Mouse (Mus musculus): ENCODE measurements at regions not wholly inside any gene's neighbourhood (a gene's known extent, or its start where the extent isn't known, plus 50 kb on each side); places are given as distances from the start of the nearest gene placed in this dataset.
A peak's percentile ranks its signal among the peaks of the same experiment; 100 is the strongest.

- H3K4me3 ChIP-seq (replicated peaks in 1 of 3; ENCODE audit: low read depth in 2 of 3, low read length in 2 of 3, poor library complexity in 1 of 3) = no peak overlapping the region
- dilution Hi-C loops (cut with MboI; ENCODE audit: extremely low pct_ligation_motif_present, extremely low pct_unique_long_range_greater_than_20kb, low sequenced_read_pairs) = no loop called here
- no peak overlapping the region for H3K27ac ChIP-seq (ENCODE audit: insufficient read depth, low read depth)
- no peak for TF ChIP-seq HCFC1 (IDR thresholded peaks at IDR 0.05; ENCODE audit: low read depth, low read length)
- TF ChIP-seq ZNF384 (IDR thresholded peaks at IDR 0.05; ENCODE audit: low read depth, low read length) = peak; percentile 86
- TF ChIP-seq CTCF (conservative IDR thresholded peaks at IDR 0.05 in 1 of 2, IDR thresholded peaks at IDR 0.05 in 1 of 2; ENCODE audit: low read depth in 2 of 2, low read length in 2 of 2) = no peak
- no peak for TF ChIP-seq CHD1 (IDR thresholded peaks at IDR 0.05; ENCODE audit: low read depth, low read length)
- TF ChIP-seq CHD2 (IDR thresholded peaks at IDR 0.05; ENCODE audit: low read length) = no peak
- no peak for TF ChIP-seq ELF1 (IDR thresholded peaks at IDR 0.05; ENCODE audit: low read depth, low read length)
- DNase-seq (ENCODE audit: extremely low read depth) = no peak
- H3K79me2 ChIP-seq (replicated peaks; ENCODE audit: control insufficient read depth, extremely low read depth, insufficient read depth, poor library complexity, severe bottlenecking) = no peaks in the 10 kb centered on the region
- H3K4me1 ChIP-seq (ENCODE audit: control insufficient read depth in 1 of 2, insufficient read depth in 2 of 2) = peaks cover 34 to 80% of the 10 kb centered on the region in 2 experiments
- in situ Hi-C loops (cut with MboI; ENCODE audit: low pct_ligation_motif_present, low pct_unique_long_range_greater_than_20kb, low sequenced_read_pairs) = no loop called here
- no peak overlapping the region for H3K9ac ChIP-seq (ENCODE audit: insufficient read depth, low read depth)
- H3K4me2 ChIP-seq (ENCODE audit: insufficient read depth, low read depth, poor library complexity, severe bottlenecking) = no peak overlapping the region
- H3K9me3 ChIP-seq (replicated peaks; ENCODE audit: low read length) = peaks cover 2% of the 10 kb centered on the region
- H3K36me3 ChIP-seq (replicated peaks in 1 of 2; ENCODE audit: control insufficient read depth in 1 of 2, insufficient read depth in 1 of 2, low read length in 1 of 2) = no peaks in the 10 kb centered on the region
- H3K27me3 ChIP-seq (replicated peaks) = no peaks in the 10 kb centered on the region
Observed at GRCm38 (mm10) chr2:128339061-128339642, 213.3 kb downstream of the Bcl2l11 start.

GRCm38 (mm10) chr2:128339643-128340487 lies 214.0 kb downstream of the Bcl2l11 start:
- Histone ChIP-seq H3K4me2 (ENCODE audit: insufficient read depth, low read depth, poor library complexity, severe bottlenecking) (no peak overlapping the region), H3K4me3 (replicated peaks in 1 of 3; ENCODE audit: low read depth in 2 of 3, low read length in 2 of 3, poor library complexity in 1 of 3) (no peak overlapping the region), H3K9me3 (replicated peaks; ENCODE audit: low read length) (peaks cover 2% of the 10 kb centered on the region), H3K9ac (ENCODE audit: insufficient read depth, low read depth) (no peak overlapping the region), H3K27ac (ENCODE audit: insufficient read depth, low read depth) (no peak overlapping the region), H3K36me3 (replicated peaks in 1 of 2; ENCODE audit: control insufficient read depth in 1 of 2, insufficient read depth in 1 of 2, low read length in 1 of 2) (no peaks in the 10 kb centered on the region), H3K79me2 (replicated peaks; ENCODE audit: control insufficient read depth, extremely low read depth, insufficient read depth, poor library complexity, severe bottlenecking) (no peaks in the 10 kb centered on the region), H3K27me3 (replicated peaks) (no peaks in the 10 kb centered on the region), H3K4me1 (ENCODE audit: control insufficient read depth in 1 of 2, insufficient read depth in 2 of 2) (peaks cover 30 to 73% of the 10 kb centered on the region in 2 experiments)
- in situ Hi-C loops (cut with MboI; ENCODE audit: low pct_ligation_motif_present, low pct_unique_long_range_greater_than_20kb, low sequenced_read_pairs) = no loop called here
- TF ChIP-seq KAT2A (IDR thresholded peaks at IDR 0.05; ENCODE audit: insufficient replicate concordance, low read length) (no peak), POLR2AphosphoS2 (IDR thresholded peaks at IDR 0.05; ENCODE audit: low read depth, low read length) (no peak), USF1 (IDR thresholded peaks at IDR 0.05; ENCODE audit: low read depth, low read length) (no peak), HCFC1 (IDR thresholded peaks at IDR 0.05; ENCODE audit: low read depth, low read length) (no peak), NELFE (IDR thresholded peaks at IDR 0.05; ENCODE audit: low read depth, low read length) (no peak), CTCF (conservative IDR thresholded peaks at IDR 0.05 in 1 of 2, IDR thresholded peaks at IDR 0.05 in 1 of 2; ENCODE audit: low read depth in 2 of 2, low read length in 2 of 2) (no peak), JUN (IDR thresholded peaks at IDR 0.05; ENCODE audit: insufficient read depth, low read depth, low read length) (no peak), RCOR1 (conservative IDR thresholded peaks at IDR 0.05; ENCODE audit: low read depth, low read length) (no peak), JUND (conservative IDR thresholded peaks at IDR 0.05; ENCODE audit: low read depth, low read length) (no peak), MAFK (IDR thresholded peaks at IDR 0.05; ENCODE audit: insufficient replicate concordance, low read length) (no peak), GABPA (IDR thresholded peaks at IDR 0.05; ENCODE audit: insufficient replicate concordance, low read depth, low read length) (no peak), ZKSCAN1 (IDR thresholded peaks at IDR 0.05; ENCODE audit: borderline replicate concordance, low read depth, low read length) (no peak), USF2 (conservative IDR thresholded peaks at IDR 0.05; ENCODE audit: low read depth, low read length) (no peak), ZC3H11A (IDR thresholded peaks at IDR 0.05; ENCODE audit: low read depth, low read length) (no peak), POLR2A (IDR thresholded peaks at IDR 0.05; ENCODE audit: low read depth, low read length) (no peak), CHD1 (IDR thresholded peaks at IDR 0.05; ENCODE audit: low read depth, low read length) (no peak)
- DNase-seq (ENCODE audit: extremely low read depth) = no peak
- dilution Hi-C loops (cut with MboI; ENCODE audit: extremely low pct_ligation_motif_present, extremely low pct_unique_long_range_greater_than_20kb, low sequenced_read_pairs) = no loop called here

Data from CH12.LX (cell line).